Mouse (Mus musculus) forebrain, embryonic 11.5 days (tissue): Measurements from ENCODE around the gene Gm43638. TPM values are rescaled to one million over a fixed set of nuclear protein-coding genes. Genes with fewer than 3 reads are reported as not detected.
"Not testable (repeated sequence)": the region's sequence is repeated elsewhere in the genome, so short reads cannot be mapped to it uniquely, and the experiment has no call there.

Source experiments
- ATAC-seq: fragments of 200-750 bp; cut with Nextera tagmentation; replicated peaks from 2 replicates; pipeline ENCODE4 v1.8.0; 2017; ENCODE audit warnings: moderate TSS enrichment; ENCODE audit not compliant: low FRiP score
- DNase-seq: peaks from one replicate; pipeline ENCODE4 v3.0.0-alpha.2; 2017; ENCODE audit warnings: low spot score
- H3K27ac ChIP-seq: fragments of 300-500 bp; sonication (generic); 2 replicates; pipeline ENCODE4 v1.5.1; 2014; ENCODE audit warnings: low read depth, low read length
- H3K27me3 ChIP-seq: fragments of 300-500 bp; sonication (generic); 2 replicates; pipeline ENCODE4 v1.6.1; 2014; ENCODE audit warnings: mild to moderate bottlenecking, low read length, mixed read lengths; ENCODE audit not compliant: control insufficient read depth, insufficient read depth
- H3K36me3 ChIP-seq: fragments of 300-500 bp; sonication (generic); 2 replicates; pipeline ENCODE4 v1.6.1; 2014; ENCODE audit warnings: mild to moderate bottlenecking, low read length, moderate library complexity, mixed read lengths; ENCODE audit not compliant: control insufficient read depth, insufficient read depth
- H3K4me1 ChIP-seq: fragments of 300-500 bp; sonication (generic); replicated peaks from 2 replicates; pipeline ENCODE4 v1.6.1; 2014; ENCODE audit warnings: low read length, mixed read lengths; ENCODE audit not compliant: control insufficient read depth, insufficient read depth
- H3K4me2 ChIP-seq: fragments of 300-500 bp; sonication (generic); 2 replicates; pipeline ENCODE4 v1.6.1; 2014; ENCODE audit warnings: low read depth, mild to moderate bottlenecking, low read length, moderate library complexity, mixed read lengths; ENCODE audit not compliant: severe bottlenecking
- H3K4me3 ChIP-seq: fragments of 300-500 bp; sonication (generic); 2 replicates; pipeline ENCODE4 v1.5.1; 2014; ENCODE audit warnings: low read depth, low read length
- H3K9ac ChIP-seq: fragments of 300-500 bp; sonication (generic); 2 replicates; pipeline ENCODE4 v1.6.1; 2014; ENCODE audit warnings: low read length
- H3K9me3 ChIP-seq: fragments of 300-500 bp; sonication (generic); 2 replicates; pipeline ENCODE4 v1.6.1; 2016; ENCODE audit warnings: low read length, mixed read lengths; ENCODE audit not compliant: control insufficient read depth
- WGBS: fragments of 180-500 bp; shearing (Covaris S2); extraction: QIAGEN DNeasy Blood & Tissue Kit; methylation state at CpG from one replicate; pipeline ENCODE4 v1.1.7; 2014; 5-methylcytosine and 5-hydroxymethylcytosine counted together
- polyA plus RNA-seq: library from polyadenylated mRNA; unstranded; fragments of >200 nt; fragmentation: Nextera tagmentation; extraction: Ambion mirVana; gene quantifications from 2 replicates; pipeline ENCODE4 v1.2.1, GENCODE M21; 2014

Gm43638 gene
- polyA plus RNA-seq, 1 experiment from 2014 or later, result not detected

DNA sequence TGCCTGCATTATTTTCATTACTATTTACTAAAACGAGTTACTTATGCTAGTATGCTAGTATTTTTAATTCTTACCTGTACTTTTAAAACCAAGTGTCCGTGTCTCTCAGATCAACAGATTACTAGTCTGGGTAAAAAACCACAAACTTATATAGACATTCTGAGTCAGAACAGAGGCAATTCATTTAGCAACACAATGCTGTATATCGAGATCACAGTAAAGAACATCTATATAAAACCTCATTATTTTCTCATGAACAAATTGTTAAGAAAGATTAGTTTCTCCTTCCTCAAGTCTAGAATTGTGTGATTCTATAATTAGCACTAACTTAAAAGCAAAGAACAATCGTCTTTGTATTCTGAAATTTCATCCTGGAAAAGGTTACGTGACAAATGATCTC is 4.4 kb downstream of the Gm43638 start, which contains the start of gene Ugt2a2:
TSS of gene Ugt2a2 (minus strand) at position 101 of the 400 bp plus-strand sequence.
- no peaks in the 10 kb centered on the region for H3K27me3 ChIP-seq
- H3K9ac ChIP-seq, result no peak within 1 kb of the TSS
- H3K4me3 ChIP-seq, result no peak within 1 kb of the TSS
- H3K36me3 ChIP-seq, result no peaks in the 10 kb centered on the region
- no peak for DNase-seq
- no peak for ATAC-seq
- H3K4me1 ChIP-seq, result no peaks in the 10 kb centered on the region
- 80% methylated on average over 5 of the region's 5 CpGs for WGBS
- H3K9me3 ChIP-seq, result no peaks in the 10 kb centered on the region
- H3K4me2 ChIP-seq, result no peak within 1 kb of the TSS
- H3K27ac ChIP-seq, result no peak within 1 kb of the TSS

DNA sequence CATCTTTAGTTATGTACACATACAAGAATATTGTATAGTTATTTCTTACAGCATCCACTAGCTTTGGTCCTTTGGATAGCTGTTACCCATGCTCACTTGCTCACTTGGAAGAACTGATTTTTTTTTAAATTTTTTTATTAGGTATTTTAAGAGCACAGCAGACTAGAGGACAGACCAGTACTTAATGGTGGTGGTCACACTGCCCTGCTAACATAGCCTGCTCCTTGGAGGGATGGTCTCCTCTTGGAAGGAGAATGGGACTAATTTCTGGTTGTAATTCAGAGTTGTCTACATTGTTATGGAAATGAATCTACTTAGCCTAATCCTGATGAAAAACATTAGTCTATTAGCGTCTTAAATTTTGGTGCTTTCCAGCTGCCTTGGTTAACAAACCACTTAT is 27.8 kb downstream of the Gm43638 start:
- ATAC-seq, result peak; percentile 63; the same call in 1 of the 2 replicates
- Histone ChIP-seq H3K27ac (no peak overlapping the region), H3K4me1 (no peaks in the 10 kb centered on the region), H3K4me2 (no peak overlapping the region), H3K4me3 (no peak overlapping the region), H3K9ac (no peak overlapping the region), H3K9me3 (no peaks in the 10 kb centered on the region), H3K27me3 (no peaks in the 10 kb centered on the region), H3K36me3 (no peaks in the 10 kb centered on the region)
- DNase-seq, result no peak
- WGBS, result 17% methylated on average over 1 of the region's 1 CpGs

DNA sequence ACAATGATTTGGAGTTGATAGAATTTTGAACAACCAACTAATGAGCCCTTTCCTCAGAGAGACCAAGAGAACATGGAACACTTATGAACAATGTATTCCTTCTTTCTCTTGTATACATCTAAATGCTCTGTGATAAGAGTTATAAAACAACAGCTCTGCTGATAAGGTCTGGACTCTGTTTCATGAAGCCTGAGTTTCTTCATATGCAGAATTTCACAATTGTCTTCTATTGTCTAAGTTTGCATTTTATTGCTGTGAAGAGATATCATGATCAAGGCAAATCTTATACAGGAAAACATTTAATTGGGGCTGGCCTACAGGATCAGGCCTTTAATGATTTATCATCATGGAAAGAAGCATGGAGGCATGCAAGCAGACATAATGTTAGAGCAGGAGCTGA is 28.9 kb downstream of the Gm43638 start:
- no peaks in the 10 kb centered on the region for H3K4me1 ChIP-seq
- no peak for DNase-seq
- no peaks in the 10 kb centered on the region for H3K9me3 ChIP-seq
- no peak for ATAC-seq
- H3K36me3 ChIP-seq, result no peaks in the 10 kb centered on the region
- H3K4me3 ChIP-seq, result no peak overlapping the region
- no peak overlapping the region for H3K27ac ChIP-seq
- no peak overlapping the region for H3K9ac ChIP-seq
- H3K27me3 ChIP-seq, result no peaks in the 10 kb centered on the region
- no peak overlapping the region for H3K4me2 ChIP-seq

DNA sequence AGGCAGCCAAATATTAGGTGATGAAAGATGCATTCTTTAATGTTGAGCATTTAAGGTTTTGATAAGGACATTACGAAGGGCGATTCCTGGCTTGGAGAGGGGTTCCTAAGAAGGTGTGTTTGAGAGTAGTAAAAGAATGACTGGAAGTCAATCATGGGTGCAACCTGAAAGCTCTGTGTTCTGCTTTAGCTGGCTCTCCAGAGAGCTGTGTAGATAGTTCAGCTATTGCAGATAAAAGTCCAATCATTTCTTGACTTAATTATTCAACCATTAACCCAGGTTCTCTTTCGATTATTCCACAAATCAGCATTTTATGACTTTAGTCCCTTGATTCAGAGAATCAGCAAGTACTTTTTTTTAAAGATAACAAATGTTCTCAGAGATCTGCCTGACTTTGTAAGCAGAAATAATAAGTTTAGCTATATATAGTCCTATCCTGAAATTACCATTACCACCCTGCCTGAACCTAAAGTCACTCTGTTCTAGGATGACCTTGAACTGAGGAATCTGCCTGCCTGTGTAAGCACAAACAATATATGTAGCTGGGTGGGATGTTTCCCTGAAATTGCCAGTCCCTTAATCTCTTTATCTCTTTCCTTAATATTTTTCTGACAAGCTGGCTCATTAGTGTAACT is 30.3 kb downstream of the Gm43638 start:
- Histone ChIP-seq H3K4me3 (no peak overlapping the region), H3K9ac (no peak overlapping the region), H3K9me3 (no peaks in the 10 kb centered on the region), H3K36me3 (no peaks in the 10 kb centered on the region), H3K27ac (no peak overlapping the region), H3K27me3 (no peaks in the 10 kb centered on the region), H3K4me2 (no peak overlapping the region), H3K4me1 (no peaks in the 10 kb centered on the region)
- ATAC-seq (no peak), DNase-seq (no peak)
- WGBS, result 94% methylated on average over 3 of the region's 3 CpGs

DNA sequence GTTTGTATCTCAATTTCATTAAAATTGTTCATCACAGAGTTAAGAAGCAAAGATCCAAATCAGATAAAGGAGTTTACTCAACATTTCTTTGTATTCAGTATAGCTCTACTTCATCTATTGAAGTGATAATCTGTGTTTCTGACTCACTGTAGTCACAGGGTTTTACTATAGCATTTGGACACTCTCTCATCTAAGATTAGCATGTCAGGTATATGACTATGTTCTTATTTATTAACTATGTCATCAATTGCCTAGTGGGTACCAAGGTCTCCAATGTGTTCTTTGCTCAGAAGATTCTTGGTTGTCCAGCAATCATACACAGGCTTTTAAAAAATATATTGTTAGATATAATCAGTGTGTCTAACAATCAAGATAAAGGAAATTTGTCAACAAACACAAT is 31.1 kb downstream of the Gm43638 start:
- Histone ChIP-seq H3K4me1 (no peaks in the 10 kb centered on the region), H3K27me3 (no peaks in the 10 kb centered on the region), H3K9ac (no peak overlapping the region), H3K27ac (no peak overlapping the region), H3K36me3 (no peaks in the 10 kb centered on the region), H3K4me2 (no peak overlapping the region), H3K4me3 (no peak overlapping the region), H3K9me3 (no peaks in the 10 kb centered on the region)
- ATAC-seq (no peak), DNase-seq (no peak)

DNA sequence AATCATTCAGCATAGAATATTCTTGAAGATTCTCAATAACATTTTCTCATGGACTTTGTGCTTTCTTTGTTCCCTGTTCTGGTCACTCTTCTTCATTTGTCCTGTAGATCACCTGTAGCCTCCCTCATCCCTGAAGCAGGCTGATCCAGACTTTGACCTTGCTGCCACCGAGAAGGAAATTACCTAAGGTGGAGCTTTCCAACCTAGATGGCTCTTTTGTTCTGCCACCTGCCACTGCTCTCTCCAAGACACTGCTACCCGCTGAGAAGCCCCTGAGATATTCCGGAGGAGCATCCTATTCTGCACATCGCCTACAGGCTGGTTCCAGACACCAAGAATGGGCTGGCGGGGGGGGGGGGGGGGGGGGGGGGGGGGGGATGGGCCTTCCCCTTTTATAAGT is 34.1 kb downstream of the Gm43638 start:
- H3K9ac ChIP-seq, H3K27me3 ChIP-seq, H3K9me3 ChIP-seq, H3K36me3 ChIP-seq, H3K4me2 ChIP-seq, H3K27ac ChIP-seq, ATAC-seq, H3K4me3 ChIP-seq, H3K4me1 ChIP-seq, DNase-seq: not testable (repeated sequence)
- WGBS, result 69% methylated on average over 4 of the region's 5 CpGs

DNA sequence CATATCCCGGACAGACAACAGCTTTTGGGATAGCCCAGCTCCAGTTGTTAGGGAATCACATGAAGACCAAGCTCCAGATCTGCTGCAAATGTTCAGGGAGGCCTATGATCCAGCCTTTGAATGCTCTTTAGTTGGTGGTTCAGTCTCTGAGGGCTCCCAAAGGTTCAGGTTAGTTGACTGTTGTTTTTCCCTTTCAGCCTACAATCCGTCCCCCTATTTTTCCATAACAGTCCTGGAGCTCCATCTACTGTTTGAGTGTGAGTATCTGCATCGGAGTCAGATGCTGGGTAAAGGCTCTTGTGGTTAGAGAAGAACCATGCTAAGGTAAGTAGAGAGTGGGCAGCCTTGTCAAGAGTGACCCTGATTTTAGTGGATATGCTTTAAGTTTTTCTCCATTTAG is 50.3 kb downstream of the Gm43638 start:
- Histone ChIP-seq H3K27ac (no peak overlapping the region), H3K9me3 (no peaks in the 10 kb centered on the region), H3K4me2 (no peak overlapping the region), H3K4me3 (no peak overlapping the region), H3K4me1 (no peaks in the 10 kb centered on the region), H3K36me3 (no peaks in the 10 kb centered on the region), H3K9ac (no peak overlapping the region), H3K27me3 (no peaks in the 10 kb centered on the region)
- WGBS, result 44% methylated on average over 3 of the region's 3 CpGs
- peak; percentile 45 for DNase-seq
- 0 out of 2 replicates have a peak, but pooled peaks have one; percentile 30 for ATAC-seq

DNA sequence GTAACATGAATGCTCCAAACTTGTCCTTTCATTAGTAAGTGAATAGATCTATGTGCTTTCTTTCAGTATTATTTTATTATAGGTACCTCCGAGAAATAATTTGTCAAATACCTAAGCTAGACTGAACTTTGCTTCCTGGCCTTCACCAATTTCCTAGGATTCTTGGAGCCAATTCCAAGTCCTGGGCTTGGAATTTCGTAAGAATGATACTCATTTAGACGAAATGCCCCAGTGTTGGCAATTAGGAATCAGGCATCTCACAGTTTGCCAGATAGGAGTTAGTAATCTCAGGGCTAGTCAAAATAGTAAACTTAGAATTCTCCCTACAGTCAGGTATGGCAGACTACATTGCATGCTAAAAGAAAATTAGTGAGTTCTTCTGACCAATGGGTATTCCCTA is 60.9 kb downstream of the Gm43638 start:
- H3K9me3 ChIP-seq, result no peaks in the 10 kb centered on the region
- H3K36me3 ChIP-seq, result no peaks in the 10 kb centered on the region
- no peak for DNase-seq
- H3K4me3 ChIP-seq, result no peak overlapping the region
- ATAC-seq, result no peak
- no peaks in the 10 kb centered on the region for H3K4me1 ChIP-seq
- H3K27ac ChIP-seq, result no peak overlapping the region
- WGBS, result 91% methylated on average over 3 of the region's 3 CpGs
- no peak overlapping the region for H3K4me2 ChIP-seq
- H3K9ac ChIP-seq, result no peak overlapping the region
- H3K27me3 ChIP-seq, result no peaks in the 10 kb centered on the region

DNA sequence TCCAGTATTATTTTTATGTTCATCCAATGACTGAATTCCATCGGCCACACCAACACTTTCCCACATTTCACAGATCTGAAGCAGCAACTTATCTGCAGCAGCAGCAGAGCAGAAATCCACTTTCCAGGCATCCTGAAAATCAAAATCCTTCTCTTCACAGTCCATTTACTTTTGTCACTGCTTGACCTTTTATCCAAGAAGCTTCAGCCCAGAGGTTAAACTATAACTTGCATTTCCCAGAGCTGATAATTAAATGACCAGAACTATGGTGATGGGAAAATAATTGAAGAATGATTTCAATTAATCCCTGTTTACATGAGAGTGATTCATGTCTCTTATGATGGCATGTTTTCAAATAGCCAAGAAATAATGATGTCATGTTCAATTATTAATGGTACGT is 62.6 kb downstream of the Gm43638 start, which contains the start of gene Ugt2b38:
TSS of gene Ugt2b38 (minus strand) at position 163 of the 400 bp plus-strand sequence.
- ATAC-seq, DNase-seq, H3K27me3 ChIP-seq, H3K9me3 ChIP-seq, H3K4me2 ChIP-seq, H3K4me3 ChIP-seq, H3K9ac ChIP-seq, H3K27ac ChIP-seq, H3K4me1 ChIP-seq, H3K36me3 ChIP-seq: not testable (repeated sequence)
- WGBS, result 89% methylated on average over 1 of the region's 2 CpGs
